Mouse (Mus musculus): ENCODE results near the gene Map3k1. TPM values are rescaled to one million over a fixed set of nuclear protein-coding genes. Genes with fewer than 3 reads are reported as not detected.

Gene Map3k1
- polyA plus RNA-seq, 1 experiment from 2014 or later: 19.8 TPM

GRCm38 (mm10) chr13:111789420-111790065 lies 19.2 kb downstream of the Map3k1 start:
- Histone ChIP-seq H3K9me3 (ENCODE audit: control insufficient read depth, low read length) (no peaks in the 10 kb centered on the region), H3K4me3 (ENCODE audit: low read depth, low read length) (no peak overlapping the region), H3K36me3 (ENCODE audit: control insufficient read depth, insufficient read depth, low read length) (no peaks in the 10 kb centered on the region), H3K27ac (ENCODE audit: low read depth, low read length) (no peak overlapping the region; the same call in 1 of the 2 replicates), H3K9ac (ENCODE audit: low read depth, low read length) (0 out of 2 replicates have a peak overlapping the region, but pooled peaks have one; percentile 5), H3K27me3 (replicated peaks; ENCODE audit: control insufficient read depth, insufficient read depth, low read length) (no peaks in the 10 kb centered on the region), H3K4me1 (replicated peaks; ENCODE audit: control insufficient read depth, insufficient read depth, low read length) (peaks cover 40% of the 10 kb centered on the region), H3K4me2 (0 out of 2 replicates have a peak overlapping the region, but pooled peaks have one; percentile 8)
- ATAC-seq (replicated peaks; ENCODE audit: low FRiP score) (no peak; the same call in 1 of the 2 replicates), DNase-seq (ENCODE audit: low spot score) (no peak)
- 50% methylated on average over 9 of the region's 9 CpGs for WGBS

GRCm38 (mm10) chr13:111788882-111789281 lies 19.9 kb downstream of the Map3k1 start:
- ATAC-seq (replicated peaks; ENCODE audit: low FRiP score) (peak; percentile 30), DNase-seq (ENCODE audit: low spot score) (no peak)
- H3K4me3 ChIP-seq (ENCODE audit: low read depth, low read length): no peak overlapping the region
- no peaks in the 10 kb centered on the region for H3K36me3 ChIP-seq (ENCODE audit: control insufficient read depth, insufficient read depth, low read length)
- H3K4me2 ChIP-seq: peak overlapping the region; percentile 8; the same call in 1 of the 2 replicates
- peak overlapping the region; percentile 1; the same call in 1 of the 2 replicates for H3K27ac ChIP-seq (ENCODE audit: low read depth, low read length)
- 62% methylated on average over 9 of the region's 9 CpGs for WGBS
- H3K9me3 ChIP-seq (ENCODE audit: control insufficient read depth, low read length): no peaks in the 10 kb centered on the region
- 0 out of 2 replicates have a peak overlapping the region, but pooled peaks have one; percentile 5 for H3K9ac ChIP-seq (ENCODE audit: low read depth, low read length)
- H3K27me3 ChIP-seq (replicated peaks; ENCODE audit: control insufficient read depth, insufficient read depth, low read length): no peaks in the 10 kb centered on the region
- peaks cover 45% of the 10 kb centered on the region for H3K4me1 ChIP-seq (replicated peaks; ENCODE audit: control insufficient read depth, insufficient read depth, low read length)

- Histone ChIP-seq H3K27me3 (replicated peaks; ENCODE audit: control insufficient read depth, insufficient read depth, low read length) (no peaks in the 10 kb centered on the region), H3K36me3 (ENCODE audit: control insufficient read depth, insufficient read depth, low read length) (0 out of 2 replicates have a peak, but pooled peaks cover 3% of the 10 kb centered on the region), H3K4me1 (replicated peaks; ENCODE audit: control insufficient read depth, insufficient read depth, low read length) (peaks cover 48% of the 10 kb centered on the region), H3K9ac (ENCODE audit: low read depth, low read length) (no peak overlapping the region), H3K4me3 (ENCODE audit: low read depth, low read length) (no peak overlapping the region), H3K27ac (ENCODE audit: low read depth, low read length) (no peak overlapping the region), H3K4me2 (peak overlapping the region; percentile 20; the same call in 1 of the 2 replicates), H3K9me3 (ENCODE audit: control insufficient read depth, low read length) (no peaks in the 10 kb centered on the region)
- ATAC-seq (replicated peaks; ENCODE audit: low FRiP score): peak; percentile 49; the same call in 1 of the 2 replicates
- WGBS: 33% methylated on average over 18 of the region's 18 CpGs
- DNase-seq (ENCODE audit: low spot score): peak; percentile 78
Measured at GRCm38 (mm10) chr13:111787857-111788619, 20.8 kb downstream of the Map3k1 start.

GRCm38 (mm10) chr13:111786584-111786983 lies 22.2 kb downstream of the Map3k1 start:
- no peaks in the 10 kb centered on the region for H3K9me3 ChIP-seq (ENCODE audit: control insufficient read depth, low read length)
- WGBS: 94% methylated on average over 7 of the region's 7 CpGs
- DNase-seq (ENCODE audit: low spot score): no peak
- no peak overlapping the region for H3K4me2 ChIP-seq
- H3K36me3 ChIP-seq (ENCODE audit: control insufficient read depth, insufficient read depth, low read length): 0 out of 2 replicates have a peak, but pooled peaks cover 5% of the 10 kb centered on the region
- H3K4me1 ChIP-seq (replicated peaks; ENCODE audit: control insufficient read depth, insufficient read depth, low read length): peaks cover 39% of the 10 kb centered on the region
- H3K9ac ChIP-seq (ENCODE audit: low read depth, low read length): no peak overlapping the region
- H3K4me3 ChIP-seq (ENCODE audit: low read depth, low read length): no peak overlapping the region
- no peak overlapping the region for H3K27ac ChIP-seq (ENCODE audit: low read depth, low read length)
- no peaks in the 10 kb centered on the region for H3K27me3 ChIP-seq (replicated peaks; ENCODE audit: control insufficient read depth, insufficient read depth, low read length)
- ATAC-seq (replicated peaks; ENCODE audit: low FRiP score): no peak

- H3K27me3 ChIP-seq (replicated peaks; ENCODE audit: control insufficient read depth, insufficient read depth, low read length): no peaks in the 10 kb centered on the region
- H3K9me3 ChIP-seq (ENCODE audit: control insufficient read depth, low read length): no peaks in the 10 kb centered on the region
- no peak overlapping the region for H3K4me3 ChIP-seq (ENCODE audit: low read depth, low read length)
- 0 out of 2 replicates have a peak, but pooled peaks cover 5% of the 10 kb centered on the region for H3K36me3 ChIP-seq (ENCODE audit: control insufficient read depth, insufficient read depth, low read length)
- H3K4me2 ChIP-seq: no peak overlapping the region
- ATAC-seq (replicated peaks; ENCODE audit: low FRiP score): no peak
- WGBS: 80% methylated on average over 8 of the region's 8 CpGs
- no peak overlapping the region for H3K9ac ChIP-seq (ENCODE audit: low read depth, low read length)
- DNase-seq (ENCODE audit: low spot score): no peak
- H3K4me1 ChIP-seq (replicated peaks; ENCODE audit: control insufficient read depth, insufficient read depth, low read length): peaks cover 29% of the 10 kb centered on the region
- H3K27ac ChIP-seq (ENCODE audit: low read depth, low read length): no peak overlapping the region
Measured at GRCm38 (mm10) chr13:111783451-111783850, 25.3 kb downstream of the Map3k1 start.

- H3K27ac ChIP-seq (ENCODE audit: low read depth, low read length): no peak overlapping the region
- no peak; the same call in 1 of the 2 replicates for ATAC-seq (replicated peaks; ENCODE audit: low FRiP score)
- H3K4me1 ChIP-seq (replicated peaks; ENCODE audit: control insufficient read depth, insufficient read depth, low read length): peaks cover 35% of the 10 kb centered on the region
Measured at GRCm38 (mm10) chr13:111779471-111779870, 29.3 kb downstream of the Map3k1 start.

GRCm38 (mm10) chr13:111778606-111779005 lies 30.2 kb downstream of the Map3k1 start:
- ATAC-seq (replicated peaks; ENCODE audit: low FRiP score) (no peak), DNase-seq (ENCODE audit: low spot score) (no peak)
- H3K27me3 ChIP-seq (replicated peaks; ENCODE audit: control insufficient read depth, insufficient read depth, low read length): no peaks in the 10 kb centered on the region
- no peak overlapping the region for H3K4me3 ChIP-seq (ENCODE audit: low read depth, low read length)
- peak overlapping the region; percentile 42; the same call in 1 of the 2 replicates for H3K4me2 ChIP-seq
- WGBS: 44% methylated on average over 6 of the region's 6 CpGs
- no peak overlapping the region for H3K9ac ChIP-seq (ENCODE audit: low read depth, low read length)
- H3K4me1 ChIP-seq (replicated peaks; ENCODE audit: control insufficient read depth, insufficient read depth, low read length): peaks cover 29% of the 10 kb centered on the region
- H3K36me3 ChIP-seq (ENCODE audit: control insufficient read depth, insufficient read depth, low read length): peaks cover 9% of the 10 kb centered on the region
- H3K27ac ChIP-seq (ENCODE audit: low read depth, low read length): peak overlapping the region; percentile 49; the same call in 1 of the 2 replicates
- H3K9me3 ChIP-seq (ENCODE audit: control insufficient read depth, low read length): no peaks in the 10 kb centered on the region

More at GRCm38 (mm10) chr13:111779471-111779870, 29.3 kb downstream of the Map3k1 start:
- Histone ChIP-seq H3K9me3 (ENCODE audit: control insufficient read depth, low read length) (no peaks in the 10 kb centered on the region), H3K36me3 (ENCODE audit: control insufficient read depth, insufficient read depth, low read length) (0 out of 2 replicates have a peak, but pooled peaks cover 5% of the 10 kb centered on the region), H3K4me3 (ENCODE audit: low read depth, low read length) (no peak overlapping the region), H3K9ac (ENCODE audit: low read depth, low read length) (no peak overlapping the region), H3K27me3 (replicated peaks; ENCODE audit: control insufficient read depth, insufficient read depth, low read length) (no peaks in the 10 kb centered on the region), H3K4me2 (no peak overlapping the region)
- DNase-seq (ENCODE audit: low spot score): no peak
- 69% methylated on average over 5 of the region's 5 CpGs for WGBS

- 48% methylated on average over 10 of the region's 10 CpGs for WGBS
- ATAC-seq (replicated peaks; ENCODE audit: low FRiP score) (peak; percentile 83), DNase-seq (ENCODE audit: low spot score) (no peak)
- H3K4me3 ChIP-seq (ENCODE audit: low read depth, low read length): no peak overlapping the region
- H3K36me3 ChIP-seq (ENCODE audit: control insufficient read depth, insufficient read depth, low read length): peaks cover 10% of the 10 kb centered on the region
- peak overlapping the region; percentile 45 for H3K4me2 ChIP-seq
- H3K27me3 ChIP-seq (replicated peaks; ENCODE audit: control insufficient read depth, insufficient read depth, low read length): no peaks in the 10 kb centered on the region
- peak overlapping the region; percentile 67 for H3K27ac ChIP-seq (ENCODE audit: low read depth, low read length)
- H3K4me1 ChIP-seq (replicated peaks; ENCODE audit: control insufficient read depth, insufficient read depth, low read length): peaks cover 25% of the 10 kb centered on the region
- H3K9me3 ChIP-seq (ENCODE audit: control insufficient read depth, low read length): no peaks in the 10 kb centered on the region
- H3K9ac ChIP-seq (ENCODE audit: low read depth, low read length): 0 out of 2 replicates have a peak overlapping the region, but pooled peaks have one; percentile 16
Measured at GRCm38 (mm10) chr13:111777865-111778264, 30.9 kb downstream of the Map3k1 start.

Data from liver, embryonic 11.5 days (tissue).